Mouse (Mus musculus) limb, embryonic 14.5 days (tissue): ENCODE data around the gene Icosl. TPM values are rescaled to one million over a fixed set of nuclear protein-coding genes. Genes with fewer than 3 reads are reported as not detected.

Experiments used
- ATAC-seq: fragments of 200-750 bp; cut with Nextera tagmentation; 2 replicates; pipeline ENCODE4 v1.8.0; 2017; ENCODE audit warnings: low read depth, moderate number of reproducible peaks, moderate TSS enrichment; ENCODE audit not compliant: low FRiP score
- DNase-seq: peaks from one replicate; pipeline ENCODE4 v3.0.0-alpha.2; 2015; ENCODE audit warnings: low spot score
- H3K27ac ChIP-seq: fragments of 300-500 bp; sonication (generic); replicated peaks from 2 replicates; pipeline ENCODE4 v1.5.1; 2014; ENCODE audit warnings: low read depth, mild to moderate bottlenecking, low read length, moderate library complexity, mixed read lengths
- H3K27me3 ChIP-seq: fragments of 300-500 bp; sonication (generic); 2 replicates; pipeline ENCODE4 v1.6.1; 2014; ENCODE audit warnings: low read length, mixed read lengths; ENCODE audit not compliant: control insufficient read depth, insufficient read depth
- H3K36me3 ChIP-seq: fragments of 300-500 bp; sonication (generic); 2 replicates; pipeline ENCODE4 v1.6.1; 2014; ENCODE audit warnings: mild to moderate bottlenecking, low read length, moderate library complexity, mixed read lengths; ENCODE audit not compliant: control insufficient read depth, insufficient read depth
- H3K4me1 ChIP-seq: fragments of 300-500 bp; sonication (generic); 2 replicates; pipeline ENCODE4 v1.6.1; 2014; ENCODE audit warnings: antibody characterized with exemption, low read length, mixed read lengths; ENCODE audit not compliant: control insufficient read depth, insufficient read depth
- H3K4me2 ChIP-seq: fragments of 300-500 bp; sonication (generic); replicated peaks from 2 replicates; pipeline ENCODE4 v1.6.1; 2014; ENCODE audit warnings: low read depth, mild to moderate bottlenecking, low read length, moderate library complexity; ENCODE audit not compliant: severe bottlenecking
- H3K4me3 ChIP-seq: fragments of 300-500 bp; sonication (generic); replicated peaks from 2 replicates; pipeline ENCODE4 v1.5.1; 2014; ENCODE audit warnings: low read length
- H3K9ac ChIP-seq: fragments of 300-500 bp; sonication (generic); 2 replicates; pipeline ENCODE4 v1.6.1; 2014; ENCODE audit warnings: mild to moderate bottlenecking, low read depth, low read length, moderate library complexity; ENCODE audit not compliant: severe bottlenecking
- H3K9me3 ChIP-seq: fragments of 300-500 bp; sonication (generic); 2 replicates; pipeline ENCODE4 v1.6.1; 2016; ENCODE audit warnings: low read length; ENCODE audit not compliant: control insufficient read depth
- POLR2A ChIP-seq: fragments of 200-500 bp; IDR thresholded peaks from 2 replicates; pipeline ENCODE4 v1.8.0; 2012; ENCODE audit warnings: inconsistent platforms, mild to moderate bottlenecking, moderate library complexity, borderline replicate concordance; ENCODE audit not compliant: insufficient read depth, insufficient read length; ENCODE audit errors: extremely low read depth
- WGBS: fragments of 180-500 bp; shearing (Covaris S2); extraction: QIAGEN DNeasy Blood & Tissue Kit; methylation state at CpG from one replicate; pipeline ENCODE4 v1.1.7; 2014; 5-methylcytosine and 5-hydroxymethylcytosine counted together
- polyA plus RNA-seq, 2 experiments: library from polyadenylated mRNA; depleted of rRNA in 1 of 2; stranded (reverse) in 1 of 2; unstranded in 1 of 2; fragments of >200 nt; fragmentation: Nextera tagmentation in 1 of 2; extraction: Ambion mirVana in 1 of 2; gene quantifications; 2 replicates each; pipeline versions ENCODE4 v1.2.1 to v1.2.3; 2012 to 2014

Gene Icosl
- polyA plus RNA-seq, 2 experiments: 5.6 to 8.7 TPM

- Histone ChIP-seq H3K9me3 (no peaks in the 10 kb centered on the region), H3K27ac (no peak overlapping the region), H3K27me3 (no peaks in the 10 kb centered on the region), H3K9ac (no peak overlapping the region), H3K4me2 (no peak overlapping the region), H3K4me3 (no peak overlapping the region), H3K36me3 (no peaks in the 10 kb centered on the region), H3K4me1 (0 out of 2 replicates have a peak, but pooled peaks cover 3% of the 10 kb centered on the region)
- ATAC-seq: no peak
- TF ChIP-seq POLR2A: no peak
- WGBS: 60% methylated on average over 19 of the region's 19 CpGs
- DNase-seq: no peak
These were observed 14.2 kb upstream of the Icosl start for GRCm38 (mm10) chr10:78054633-78055565.

DNA sequence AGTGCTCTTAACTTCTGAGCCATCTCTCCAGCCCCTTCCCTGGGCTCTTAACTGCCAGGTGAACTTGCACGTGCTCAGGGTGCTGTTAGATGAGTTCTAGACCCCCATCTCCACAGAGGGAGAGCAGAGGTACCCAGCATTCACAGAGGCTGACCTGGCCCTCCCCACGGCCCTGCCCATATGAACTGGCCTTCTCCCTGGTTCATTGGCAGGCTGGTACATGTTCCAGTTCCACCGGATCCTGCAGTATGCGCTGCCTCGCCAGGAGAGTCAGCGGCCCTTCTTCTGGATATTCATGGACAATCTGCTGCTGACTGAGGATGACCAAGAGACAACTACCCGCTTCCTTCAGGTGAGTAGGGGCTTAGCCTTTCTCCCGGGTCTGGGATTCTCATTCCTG, 12.0 kb upstream of the Icosl start:
- H3K9me3 ChIP-seq: no peaks in the 10 kb centered on the region
- DNase-seq: no peak
- no peak overlapping the region for H3K4me2 ChIP-seq
- 0 out of 2 replicates have a peak, but pooled peaks cover 3% of the 10 kb centered on the region for H3K4me1 ChIP-seq
- ATAC-seq: no peak
- H3K9ac ChIP-seq: no peak overlapping the region
- no peaks in the 10 kb centered on the region for H3K27me3 ChIP-seq
- H3K36me3 ChIP-seq: no peaks in the 10 kb centered on the region
- no peak overlapping the region for H3K27ac ChIP-seq
- TF ChIP-seq POLR2A: no peak
- WGBS: 85% methylated on average over 8 of the region's 8 CpGs
- H3K4me3 ChIP-seq: no peak overlapping the region

DNA sequence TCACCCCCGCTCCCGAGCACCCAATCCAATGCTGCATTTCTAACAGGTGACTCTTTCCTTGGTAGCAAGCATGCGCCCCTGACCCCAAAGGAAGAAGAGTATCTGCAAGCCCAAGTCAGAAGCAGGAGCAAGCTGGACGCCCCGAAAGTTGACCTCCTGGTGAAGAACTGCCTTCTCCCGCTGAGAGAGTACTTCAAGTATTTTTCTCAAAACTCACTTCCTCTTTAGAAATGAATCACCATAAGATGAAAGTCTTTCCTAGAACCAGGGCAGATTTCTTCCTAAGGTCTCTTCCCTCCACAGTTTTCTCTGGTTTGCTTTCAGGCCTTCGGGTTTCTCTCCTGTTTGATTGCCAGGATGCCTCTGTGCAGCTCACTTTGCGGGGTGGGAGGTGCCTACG, 6.0 kb upstream of the Icosl start:
- Histone ChIP-seq H3K4me1 (no peaks in the 10 kb centered on the region), H3K4me3 (no peak overlapping the region), H3K27me3 (no peaks in the 10 kb centered on the region), H3K27ac (no peak overlapping the region), H3K9me3 (no peaks in the 10 kb centered on the region), H3K9ac (no peak overlapping the region), H3K4me2 (no peak overlapping the region), H3K36me3 (no peaks in the 10 kb centered on the region)
- ATAC-seq: no peak
- TF ChIP-seq POLR2A: no peak
- DNase-seq: no peak
- WGBS: 87% methylated on average over 9 of the region's 9 CpGs

DNA sequence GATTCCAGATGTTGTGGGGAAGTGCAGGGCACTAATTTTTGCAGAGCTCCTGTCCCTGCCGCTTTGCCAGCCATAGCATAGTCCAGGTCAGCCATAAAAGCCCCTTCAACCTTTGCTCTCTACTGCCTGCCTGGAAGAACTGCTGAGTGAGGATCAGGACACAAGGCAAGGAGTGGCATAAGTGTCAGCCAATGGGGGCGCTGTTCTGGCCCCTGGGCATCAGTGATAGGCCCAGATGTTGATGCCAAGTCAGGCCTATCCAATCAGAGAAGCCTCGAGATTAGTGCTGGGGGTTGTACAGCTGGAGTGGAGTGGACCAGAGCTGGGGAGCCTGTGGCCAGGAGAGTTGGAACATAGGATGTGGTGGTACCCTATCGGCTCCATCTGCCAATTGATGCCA, 1.9 kb upstream of the Icosl start:
- Histone ChIP-seq H3K27ac (no peak overlapping the region), H3K4me1 (0 out of 2 replicates have a peak, but pooled peaks cover 4% of the 10 kb centered on the region), H3K4me2 (no peak overlapping the region), H3K36me3 (no peaks in the 10 kb centered on the region), H3K9me3 (no peaks in the 10 kb centered on the region), H3K9ac (no peak overlapping the region), H3K27me3 (no peaks in the 10 kb centered on the region), H3K4me3 (no peak overlapping the region)
- ATAC-seq (no peak), DNase-seq (no peak)
- TF ChIP-seq POLR2A: no peak
- 38% methylated on average over 4 of the region's 4 CpGs for WGBS

- 17% methylated on average over 11 of the region's 11 CpGs for WGBS
- DNase-seq (no peak), ATAC-seq (no peak)
- TF ChIP-seq POLR2A: no peak
- Histone ChIP-seq H3K27ac (no peak overlapping the region), H3K9ac (peak overlapping the region; percentile 61; the same call in 1 of the 2 replicates), H3K4me1 (0 out of 2 replicates have a peak, but pooled peaks cover 4% of the 10 kb centered on the region), H3K27me3 (no peaks in the 10 kb centered on the region), H3K4me3 (peak overlapping the region; percentile 65), H3K36me3 (no peaks in the 10 kb centered on the region), H3K4me2 (peak overlapping the region; percentile 97), H3K9me3 (no peaks in the 10 kb centered on the region)
These were observed 561 bp upstream of the Icosl start for GRCm38 (mm10) chr10:78068541-78068940.
